Mouse (Mus musculus) embryonic facial prominence, embryonic 15.5 days (tissue): ENCODE data around the gene Eif6. TPM values are rescaled to one million over a fixed set of nuclear protein-coding genes. Genes with fewer than 3 reads are reported as not detected.

ENCODE experiments used
- ATAC-seq: fragments of 200-750 bp; cut with Nextera tagmentation; 2 replicates; pipeline ENCODE4 v1.8.0; 2017; ENCODE audit warnings: low read depth, moderate TSS enrichment; ENCODE audit not compliant: insufficient number of reproducible peaks, low FRiP score, low TSS enrichment
- H3K27ac ChIP-seq: fragments of 300-500 bp; sonication (generic); replicated peaks from 2 replicates; pipeline ENCODE4 v1.5.1; 2015; ENCODE audit warnings: mild to moderate bottlenecking, inconsistent platforms
- H3K27me3 ChIP-seq: fragments of 300-500 bp; sonication (generic); 2 replicates; pipeline ENCODE4 v1.6.1; 2015; ENCODE audit warnings: inconsistent platforms
- H3K36me3 ChIP-seq: fragments of 300-500 bp; sonication (generic); 2 replicates; pipeline ENCODE4 v1.6.1; 2015; ENCODE audit warnings: mild to moderate bottlenecking, inconsistent platforms
- H3K4me1 ChIP-seq: fragments of 300-500 bp; sonication (generic); 2 replicates; pipeline ENCODE4 v1.6.1; 2015; ENCODE audit warnings: inconsistent platforms
- H3K4me2 ChIP-seq: fragments of 300-500 bp; sonication (generic); replicated peaks from 2 replicates; pipeline ENCODE4 v1.6.1; 2015; ENCODE audit warnings: mild to moderate bottlenecking, inconsistent platforms
- H3K4me3 ChIP-seq: fragments of 300-500 bp; sonication (generic); replicated peaks from 2 replicates; pipeline ENCODE4 v1.5.1; 2015; ENCODE audit warnings: mild to moderate bottlenecking, inconsistent platforms
- H3K9ac ChIP-seq: fragments of 300-500 bp; sonication (generic); 2 replicates; pipeline ENCODE4 v1.6.1; 2015; ENCODE audit warnings: inconsistent platforms
- H3K9me3 ChIP-seq: fragments of 300-500 bp; sonication (generic); replicated peaks from 2 replicates; pipeline ENCODE4 v1.6.1; 2016; ENCODE audit warnings: inconsistent platforms
- WGBS: fragments of 180-500 bp; shearing (Covaris S2); methylation state at CpG from one replicate; pipeline ENCODE4 v1.1.7; 2015; 5-methylcytosine and 5-hydroxymethylcytosine counted together
- polyA plus RNA-seq: library from polyadenylated mRNA; unstranded; fragments of >200 nt; fragmentation: Nextera tagmentation; extraction: Ambion mirVana; gene quantifications from 2 replicates; pipeline ENCODE4 v1.2.1, GENCODE M21; 2015

Gene Eif6
- polyA plus RNA-seq, 1 experiment from 2014 or later: 205 TPM

- H3K27ac ChIP-seq: no peak overlapping the region
- no peak overlapping the region for H3K9ac ChIP-seq
- no peak for ATAC-seq
- H3K9me3 ChIP-seq: no peaks in the 10 kb centered on the region
- no peaks in the 10 kb centered on the region for H3K27me3 ChIP-seq
- no peak overlapping the region for H3K4me3 ChIP-seq
- no peaks in the 10 kb centered on the region for H3K36me3 ChIP-seq
- H3K4me2 ChIP-seq: no peak overlapping the region
- no peaks in the 10 kb centered on the region for H3K4me1 ChIP-seq
- WGBS: 71% methylated on average over 5 of the region's 5 CpGs
Observed at GRCm38 (mm10) chr2:155806548-155806947, 20.2 kb downstream of the Eif6 start.

- H3K9me3 ChIP-seq: no peaks in the 10 kb centered on the region
- no peak overlapping the region for H3K4me2 ChIP-seq
- H3K27me3 ChIP-seq: no peaks in the 10 kb centered on the region
- no peak overlapping the region for H3K4me3 ChIP-seq
- H3K27ac ChIP-seq: no peak overlapping the region
- H3K4me1 ChIP-seq: no peaks in the 10 kb centered on the region
- H3K36me3 ChIP-seq: no peaks in the 10 kb centered on the region
- H3K9ac ChIP-seq: no peak overlapping the region
- WGBS: 88% methylated on average over 6 of the region's 6 CpGs
- ATAC-seq: no peak
Observed at GRCm38 (mm10) chr2:155805925-155806255, 20.8 kb downstream of the Eif6 start.

DNA sequence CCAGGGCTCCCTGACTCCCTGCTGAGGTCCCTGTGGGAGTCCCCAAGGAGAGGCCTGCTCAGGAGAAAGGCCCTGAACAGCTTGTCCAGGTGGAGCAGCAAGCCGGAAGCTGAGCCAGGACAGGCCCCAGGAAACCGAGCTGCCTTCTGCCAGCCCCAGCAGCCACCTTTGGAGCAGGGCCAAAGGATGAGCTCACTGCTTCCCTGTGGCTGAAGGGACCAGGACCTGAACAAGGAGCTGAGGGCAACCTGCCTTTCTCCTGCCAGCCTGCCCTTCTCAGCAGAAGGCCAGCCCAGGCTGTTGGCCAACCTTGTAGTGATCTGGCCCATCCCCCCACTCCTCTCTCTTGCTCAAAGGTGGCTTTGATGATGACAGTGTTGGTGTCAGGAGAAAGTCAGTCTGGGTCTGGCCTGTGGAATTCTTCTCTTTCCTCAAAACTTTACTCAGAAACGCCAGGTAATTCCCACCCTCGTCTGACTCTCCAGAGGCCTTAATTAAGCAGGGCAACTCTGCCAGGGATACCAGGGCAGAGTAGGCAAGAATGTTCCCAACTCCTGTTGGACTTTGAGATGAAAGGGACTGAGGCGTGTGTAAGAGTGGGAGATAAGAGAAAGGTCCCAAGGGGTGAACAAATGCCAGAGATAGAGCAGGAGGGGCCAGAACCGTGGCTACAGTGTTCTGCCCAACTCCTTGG, 21.3 kb downstream of the Eif6 start:
- no peaks in the 10 kb centered on the region for H3K27me3 ChIP-seq
- H3K9ac ChIP-seq: no peak overlapping the region
- no peak overlapping the region for H3K27ac ChIP-seq
- no peak overlapping the region for H3K4me2 ChIP-seq
- no peaks in the 10 kb centered on the region for H3K36me3 ChIP-seq
- H3K4me3 ChIP-seq: no peak overlapping the region
- ATAC-seq: no peak
- WGBS: 57% methylated on average over 6 of the region's 6 CpGs
- H3K9me3 ChIP-seq: no peaks in the 10 kb centered on the region
- no peaks in the 10 kb centered on the region for H3K4me1 ChIP-seq

DNA sequence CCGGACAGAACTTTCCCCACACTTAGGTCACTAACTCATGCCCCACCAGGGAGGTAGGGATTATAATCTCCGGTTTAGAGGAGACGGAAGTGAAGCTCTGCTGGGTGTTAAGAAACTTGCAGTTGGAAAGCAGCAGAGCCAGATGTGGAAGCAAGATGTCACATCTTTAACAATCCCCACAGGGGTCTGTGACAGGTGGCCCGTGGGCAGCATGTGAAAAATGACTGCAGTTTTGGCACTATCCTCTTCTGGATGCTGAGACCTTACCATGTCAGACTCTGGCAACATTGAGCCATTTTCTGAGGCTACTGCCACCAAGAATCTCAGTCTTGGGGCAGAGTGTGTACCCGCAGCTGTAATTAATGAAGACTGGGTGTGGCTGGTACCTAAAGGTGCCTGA, 22.7 kb downstream of the Eif6 start:
- no peak for ATAC-seq

DNA sequence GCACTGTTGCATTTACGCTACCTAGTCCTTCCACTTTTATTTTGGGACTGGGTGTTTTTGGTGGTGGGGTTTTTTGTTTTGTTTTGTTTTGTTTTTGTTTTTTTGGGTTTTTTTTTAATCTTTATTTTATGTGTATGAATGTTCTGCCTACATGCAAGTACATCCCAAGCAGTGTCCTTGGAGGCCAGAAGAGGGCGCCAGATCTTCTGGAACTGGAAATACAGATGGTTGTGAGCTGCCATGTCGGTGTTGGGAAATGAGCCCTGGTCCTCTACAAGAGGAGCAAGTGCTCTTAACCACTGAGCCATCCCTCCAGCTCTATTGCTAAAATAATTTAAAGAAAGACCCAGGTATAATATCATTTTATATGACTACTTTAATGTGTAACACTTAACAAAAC, 24.0 kb downstream of the Eif6 start:
- Histone ChIP-seq H3K36me3 (no peaks in the 10 kb centered on the region), H3K27me3 (no peaks in the 10 kb centered on the region), H3K4me2 (no peak overlapping the region), H3K9me3 (no peaks in the 10 kb centered on the region), H3K4me1 (no peaks in the 10 kb centered on the region), H3K27ac (no peak overlapping the region), H3K4me3 (no peak overlapping the region), H3K9ac (no peak overlapping the region)
- WGBS: 57% methylated on average over 3 of the region's 3 CpGs
- ATAC-seq: no peak

More for the DNA sequence above, 22.7 kb downstream of the Eif6 start:
- Histone ChIP-seq H3K9ac (no peak overlapping the region), H3K27ac (no peak overlapping the region), H3K4me1 (no peaks in the 10 kb centered on the region), H3K36me3 (no peaks in the 10 kb centered on the region), H3K27me3 (no peaks in the 10 kb centered on the region), H3K4me2 (no peak overlapping the region), H3K9me3 (no peaks in the 10 kb centered on the region), H3K4me3 (no peak overlapping the region)
- WGBS: 63% methylated on average over 5 of the region's 5 CpGs

GRCm38 (mm10) chr2:155798613-155799012, 28.1 kb downstream of the Eif6 start:
- H3K4me1 ChIP-seq: no peaks in the 10 kb centered on the region
- no peaks in the 10 kb centered on the region for H3K9me3 ChIP-seq
- H3K4me3 ChIP-seq: no peak overlapping the region
- 59% methylated on average over 3 of the region's 3 CpGs for WGBS
- no peak overlapping the region for H3K4me2 ChIP-seq
- no peaks in the 10 kb centered on the region for H3K27me3 ChIP-seq
- H3K9ac ChIP-seq: no peak overlapping the region
- H3K36me3 ChIP-seq: no peaks in the 10 kb centered on the region
- no peak for ATAC-seq
- no peak overlapping the region for H3K27ac ChIP-seq

GRCm38 (mm10) chr2:155794674-155795445, 31.9 kb downstream of the Eif6 start:
- Histone ChIP-seq H3K4me1 (no peaks in the 10 kb centered on the region), H3K4me2 (no peak overlapping the region), H3K36me3 (no peaks in the 10 kb centered on the region), H3K9me3 (no peaks in the 10 kb centered on the region), H3K4me3 (no peak overlapping the region), H3K27me3 (no peaks in the 10 kb centered on the region), H3K9ac (no peak overlapping the region), H3K27ac (no peak overlapping the region)
- 86% methylated on average over 12 of the region's 12 CpGs for WGBS
- no peak for ATAC-seq

DNA sequence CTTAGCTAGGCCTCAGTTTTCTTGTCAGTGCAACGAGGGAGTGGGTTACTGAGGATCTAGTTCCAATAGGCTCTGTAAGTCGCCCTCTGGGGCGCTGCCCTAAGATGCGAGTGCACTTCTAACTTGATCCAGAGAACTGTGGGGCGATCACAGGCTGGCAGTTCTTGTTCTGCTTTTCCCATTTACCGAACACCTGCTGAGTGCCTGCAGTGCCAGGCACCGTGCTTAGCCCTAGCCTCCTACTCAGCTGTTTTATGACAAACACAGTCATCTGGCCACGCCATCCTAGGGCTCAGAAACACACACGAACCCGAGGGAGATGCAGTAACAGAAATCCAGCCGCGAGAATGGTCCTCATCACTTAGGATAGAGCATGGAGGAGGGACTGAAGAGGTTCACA, 33.8 kb downstream of the Eif6 start:
- Histone ChIP-seq H3K9me3 (no peaks in the 10 kb centered on the region), H3K27me3 (no peaks in the 10 kb centered on the region; the same call in 1 of the 2 replicates), H3K9ac (no peak overlapping the region), H3K36me3 (no peaks in the 10 kb centered on the region), H3K27ac (no peak overlapping the region), H3K4me2 (no peak overlapping the region), H3K4me3 (no peak overlapping the region), H3K4me1 (no peaks in the 10 kb centered on the region)
- ATAC-seq: no peak
- WGBS: 28% methylated on average over 12 of the region's 12 CpGs

GRCm38 (mm10) chr2:155787949-155788931, 38.5 kb downstream of the Eif6 start:
- ATAC-seq: no peak
- Histone ChIP-seq H3K4me1 (no peaks in the 10 kb centered on the region), H3K27me3 (no peaks in the 10 kb centered on the region; the same call in 1 of the 2 replicates), H3K9me3 (no peaks in the 10 kb centered on the region), H3K4me2 (no peak overlapping the region), H3K36me3 (no peaks in the 10 kb centered on the region), H3K27ac (no peak overlapping the region), H3K9ac (no peak overlapping the region), H3K4me3 (no peak overlapping the region)
- 76% methylated on average over 18 of the region's 18 CpGs for WGBS

- Histone ChIP-seq H3K4me1 (no peaks in the 10 kb centered on the region), H3K9me3 (no peaks in the 10 kb centered on the region), H3K27me3 (no peaks in the 10 kb centered on the region; the same call in 1 of the 2 replicates), H3K36me3 (no peaks in the 10 kb centered on the region), H3K9ac (no peak overlapping the region), H3K4me2 (no peak overlapping the region), H3K4me3 (no peak overlapping the region), H3K27ac (no peak overlapping the region)
- ATAC-seq: no peak
- 67% methylated on average over 5 of the region's 5 CpGs for WGBS
Observed at GRCm38 (mm10) chr2:155786905-155787304, 39.8 kb downstream of the Eif6 start.

- H3K9me3 ChIP-seq: no peaks in the 10 kb centered on the region
- no peak overlapping the region for H3K4me2 ChIP-seq
- no peaks in the 10 kb centered on the region for H3K4me1 ChIP-seq
- 82% methylated on average over 6 of the region's 6 CpGs for WGBS
- H3K36me3 ChIP-seq: no peaks in the 10 kb centered on the region
- no peak overlapping the region for H3K27ac ChIP-seq
- no peak overlapping the region for H3K4me3 ChIP-seq
- no peak overlapping the region for H3K9ac ChIP-seq
- no peak for ATAC-seq
- H3K27me3 ChIP-seq: no peaks in the 10 kb centered on the region; the same call in 1 of the 2 replicates
Observed at GRCm38 (mm10) chr2:155784534-155784933, 42.2 kb downstream of the Eif6 start.
